Mouse (Mus musculus) B cell, adult 67 days (primary cell): ENCODE results near the gene H2al2c. TPM values are rescaled to one million over a fixed set of nuclear protein-coding genes. Genes with fewer than 3 reads are reported as not detected.

ENCODE experiments used
- total RNA-seq, 2 experiments: library from RNA; stranded (reverse); gene quantifications; 4 replicates each; pipeline ENCODE4 v1.2.4; 2023

Gene H2al2c
- total RNA-seq: not detected

DNA sequence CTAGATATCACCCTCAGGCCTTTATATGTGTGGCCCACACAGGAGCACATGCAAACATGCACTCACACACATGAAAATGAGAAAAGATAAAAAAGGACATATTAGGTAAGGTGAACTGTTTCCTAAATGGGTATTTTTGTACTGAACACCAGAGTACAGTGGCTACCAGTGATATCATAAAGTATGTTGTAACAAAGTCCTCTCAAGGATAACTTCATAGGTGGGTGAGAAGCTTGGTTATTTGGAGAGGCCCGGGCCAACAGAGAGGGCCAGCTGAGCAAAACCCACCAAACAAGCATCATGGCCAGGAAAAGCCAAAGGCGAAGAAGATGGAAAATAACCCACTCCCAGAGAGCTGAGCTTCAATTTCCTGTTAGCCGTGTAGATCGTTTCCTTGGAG, at the start of gene H2al2c:
Gene H2al2c (plus strand): TSS at position 301 of the 400 bp plus-strand sequence.

Other genes with a start within 250 kb of the H2al2c start
- not detected for gene Sry, start 64.6 kb downstream of the H2al2c start, total RNA-seq
- not detected for gene H2al2b, start 121.6 kb downstream of the H2al2c start, total RNA-seq
- not detected for gene Gm4064, start 197.1 kb downstream of the H2al2c start, total RNA-seq
- not detected for gene Rbmy, start 231.6 kb downstream of the H2al2c start, total RNA-seq
- gene Gm10256, start 231.6 kb downstream of the H2al2c start, total RNA-seq: not detected